Comparison of ENCODE assay signal across 10 mouse cellular contexts in genomic region chr17:21533961-21534360, GRCm38 (mm10). TPM values are rescaled to one million over a fixed set of nuclear protein-coding genes. Genes with fewer than 3 reads are reported as not detected.
DNase-seq lines count a peak whose midpoint lies in the region; ATAC-seq and TF ChIP-seq lines count a peak whose summit lies in the region.
"Had no signal": no experiment of that assay in that cellular context is flagged by ENCODE, and none has a peak within 500 bp of the region (broad histone marks: within the 10 kb centered on the region; RNA-seq: fewer than 3 reads in every experiment).

No protein-coding gene starts in this region.

- no peak overlapping the region for H3K9ac ChIP-seq in embryonic facial prominence, embryonic 14.5 days (ENCODE audit: low read depth, low read length)
- no peak overlapping the region for H3K9ac ChIP-seq in kidney, embryonic 15.5 days
- no peak overlapping the region; the same call in 1 of the 2 replicates for H3K9ac ChIP-seq in stomach, embryonic 16.5 days (ENCODE audit: low read length)
- H3K9ac ChIP-seq: forebrain, embryonic 12.5 days; neural tube, embryonic 15.5 days had no signal

- H3K4me1 ChIP-seq in embryonic facial prominence, embryonic 14.5 days (ENCODE audit: control insufficient read depth, insufficient read depth, low read length), result peaks cover 7% of the 10 kb centered on the region
- peaks cover 28% of the 10 kb centered on the region for H3K4me1 ChIP-seq in embryonic facial prominence, embryonic 10.5 days
- H3K4me1 ChIP-seq in kidney, embryonic 15.5 days, result peaks cover 30% of the 10 kb centered on the region
- H3K4me1 ChIP-seq in thymus, adult 2 months (replicated peaks; ENCODE audit: control insufficient read depth, insufficient read depth, low read length), result peaks cover 18% of the 10 kb centered on the region
- H3K4me1 ChIP-seq in stomach, embryonic 16.5 days (ENCODE audit: control insufficient read depth, insufficient read depth, low read length), result peaks cover 13% of the 10 kb centered on the region

- TF ChIP-seq CTCF in thymus, adult 2 months (IDR thresholded peaks at IDR 0.05; ENCODE audit: borderline replicate concordance, control insufficient read depth, extremely low read depth, insufficient read depth, low read length, poor library complexity), result no peak

- DNase-seq in embryonic facial prominence, embryonic 14.5 days (ENCODE audit: low spot score), result no peak
- DNase-seq in embryonic facial prominence, embryonic 10.5 days (ENCODE audit: low spot score), result no peak
- DNase-seq in kidney, postnatal 10 days, result no peak
- peak; percentile 6 for DNase-seq in thymus, postnatal 4 days
- DNase-seq in thymus, adult 2 months, result no peak
- DNase-seq in ovary, adult 18-20 months (ENCODE audit: low spot score), result no peak

- no peak for TF ChIP-seq POLR2A in thymus, adult 2 months (IDR thresholded peaks at IDR 0.05; ENCODE audit: control insufficient read depth, extremely low read depth, insufficient read depth, low read length, poor library complexity)

- peak overlapping the region; percentile 4 for H3K27ac ChIP-seq in embryonic facial prominence, embryonic 14.5 days (replicated peaks; ENCODE audit: low read depth, low read length)
- no peak overlapping the region for H3K27ac ChIP-seq in embryonic facial prominence, embryonic 10.5 days (replicated peaks)
- H3K27ac ChIP-seq in kidney, embryonic 15.5 days, result peak overlapping the region; percentile 74; the same call in 1 of the 2 replicates
- H3K27ac ChIP-seq in thymus, adult 2 months (ENCODE audit: control insufficient read depth, insufficient read depth, low read length), result no peak overlapping the region
- H3K27ac ChIP-seq in stomach, embryonic 16.5 days (ENCODE audit: low read length), result 0 out of 2 replicates have a peak overlapping the region, but pooled peaks have one; percentile 13
- H3K27ac ChIP-seq: forebrain, embryonic 12.5 days had no signal

- H3K4me2 ChIP-seq in embryonic facial prominence, embryonic 14.5 days (ENCODE audit: low read depth, low read length), result no peak overlapping the region
- peak overlapping the region; percentile 5; the same call in 1 of the 2 replicates for H3K4me2 ChIP-seq in kidney, embryonic 15.5 days
- no peak overlapping the region for H3K4me2 ChIP-seq in stomach, embryonic 16.5 days (ENCODE audit: low read depth, low read length)

- H3K4me3 ChIP-seq in embryonic facial prominence, embryonic 14.5 days (ENCODE audit: low read depth, low read length), result no peak overlapping the region
- H3K4me3 ChIP-seq in embryonic facial prominence, embryonic 10.5 days, result no peak overlapping the region
- no peak overlapping the region for H3K4me3 ChIP-seq in kidney, embryonic 15.5 days (replicated peaks)
- H3K4me3 ChIP-seq in thymus, adult 2 months (ENCODE audit: control insufficient read depth, insufficient read depth, low read length), result no peak overlapping the region
- no peak overlapping the region for H3K4me3 ChIP-seq in stomach, embryonic 16.5 days (replicated peaks; ENCODE audit: low read length)
- H3K4me3 ChIP-seq: forebrain, embryonic 12.5 days; neural tube, embryonic 15.5 days had no signal

- no peaks in the 10 kb centered on the region for H3K36me3 ChIP-seq in embryonic facial prominence, embryonic 14.5 days (ENCODE audit: control insufficient read depth, insufficient read depth, low read length)
- no peaks in the 10 kb centered on the region for H3K36me3 ChIP-seq in embryonic facial prominence, embryonic 10.5 days (replicated peaks)
- no peaks in the 10 kb centered on the region for H3K36me3 ChIP-seq in kidney, embryonic 15.5 days
- no peaks in the 10 kb centered on the region for H3K36me3 ChIP-seq in thymus, adult 2 months (ENCODE audit: control insufficient read depth, insufficient read depth, low read length)
- H3K36me3 ChIP-seq in stomach, embryonic 16.5 days (ENCODE audit: control insufficient read depth, insufficient read depth, low read length), result no peaks in the 10 kb centered on the region
- H3K36me3 ChIP-seq: forebrain, embryonic 12.5 days; neural tube, embryonic 15.5 days had no signal

- ATAC-seq in embryonic facial prominence, embryonic 14.5 days (ENCODE audit: low read depth), result no peak
- no peak for ATAC-seq in kidney, embryonic 15.5 days (replicated peaks; ENCODE audit: low FRiP score)
- no peak for ATAC-seq in stomach, embryonic 16.5 days (ENCODE audit: insufficient read depth, low FRiP score)

- 94% methylated on average over 1 of the region's 1 CpGs for WGBS in embryonic facial prominence, embryonic 14.5 days
- WGBS in embryonic facial prominence, embryonic 10.5 days, result 97% methylated on average over 1 of the region's 1 CpGs
- WGBS in kidney, embryonic 15.5 days, result 87% methylated on average over 1 of the region's 1 CpGs
- WGBS in thymus, adult 2 months, result 100% methylated on average over 1 of the region's 1 CpGs
- WGBS in stomach, embryonic 16.5 days, result 87% methylated on average over 1 of the region's 1 CpGs

- H3K27me3 ChIP-seq in embryonic facial prominence, embryonic 14.5 days (replicated peaks; ENCODE audit: control insufficient read depth, insufficient read depth, low read length), result no peaks in the 10 kb centered on the region
- H3K27me3 ChIP-seq in embryonic facial prominence, embryonic 10.5 days (replicated peaks; ENCODE audit: low read depth, poor library complexity, severe bottlenecking), result no peaks in the 10 kb centered on the region
- no peaks in the 10 kb centered on the region for H3K27me3 ChIP-seq in kidney, embryonic 15.5 days
- H3K27me3 ChIP-seq in thymus, adult 2 months (ENCODE audit: control insufficient read depth, insufficient read depth, low read length), result no peaks in the 10 kb centered on the region
- H3K27me3 ChIP-seq in stomach, embryonic 16.5 days (ENCODE audit: control insufficient read depth, insufficient read depth, low read length), result no peaks in the 10 kb centered on the region
- H3K27me3 ChIP-seq: forebrain, embryonic 12.5 days; neural tube, embryonic 15.5 days had no signal

- no peaks in the 10 kb centered on the region for H3K9me3 ChIP-seq in embryonic facial prominence, embryonic 14.5 days (ENCODE audit: control insufficient read depth, low read length)
- H3K9me3 ChIP-seq in embryonic facial prominence, embryonic 10.5 days, result no peaks in the 10 kb centered on the region
- H3K9me3 ChIP-seq in kidney, embryonic 15.5 days (replicated peaks), result no peaks in the 10 kb centered on the region
- H3K9me3 ChIP-seq in stomach, embryonic 16.5 days (replicated peaks; ENCODE audit: control insufficient read depth, low read length), result no peaks in the 10 kb centered on the region
- H3K9me3 ChIP-seq: forebrain, embryonic 12.5 days; neural tube, embryonic 15.5 days had no signal

RNA-seq across cellular contexts. Expression of gene Zfp52, which starts 1.4 kb away (rescaled TPM):
- polyA plus RNA-seq in embryonic facial prominence, embryonic 14.5 days (2014; fragmentation: Nextera tagmentation; extraction: Ambion mirVana), result 3.1 and 4.0 TPM in 2 replicates
- 2.8 and 3.0 TPM in 2 replicates for polyA plus RNA-seq in embryonic facial prominence, embryonic 10.5 days (2016; fragmentation: Nextera tagmentation; extraction: Ambion mirVana)
- 3.9 and 4.9 TPM in 2 replicates for polyA plus RNA-seq in kidney, embryonic 15.5 days (2015; fragmentation: Nextera tagmentation; extraction: Ambion mirVana)
- polyA plus RNA-seq in thymus, adult 2 months (2012; rRNA removed), result 0.47 and 0.73 TPM in 2 replicates
- polyA plus RNA-seq in stomach, embryonic 16.5 days (2015; fragmentation: Nextera tagmentation; extraction: Ambion mirVana), result 5.8 and 6.6 TPM in 2 replicates

RNA-seq across cellular contexts. Expression of gene Zfp948, which starts 32.8 kb away (rescaled TPM):
- polyA plus RNA-seq in embryonic facial prominence, embryonic 14.5 days (2014; fragmentation: Nextera tagmentation; extraction: Ambion mirVana), result 23.1 and 24.6 TPM in 2 replicates
- 14.6 and 14.9 TPM in 2 replicates for polyA plus RNA-seq in embryonic facial prominence, embryonic 10.5 days (2016; fragmentation: Nextera tagmentation; extraction: Ambion mirVana)
- 18.7 and 19.2 TPM in 2 replicates for polyA plus RNA-seq in kidney, embryonic 15.5 days (2015; fragmentation: Nextera tagmentation; extraction: Ambion mirVana)
- polyA plus RNA-seq in thymus, adult 2 months (2012; rRNA removed), result 0.14 and 0.44 TPM in 2 replicates
- polyA plus RNA-seq in stomach, embryonic 16.5 days (2015; fragmentation: Nextera tagmentation; extraction: Ambion mirVana), result 19.0 and 21.3 TPM in 2 replicates

RNA-seq across cellular contexts. Expression of gene Zfp53, which starts 45.2 kb away (rescaled TPM):
- polyA plus RNA-seq in embryonic facial prominence, embryonic 14.5 days (2014; fragmentation: Nextera tagmentation; extraction: Ambion mirVana), result 7.3 and 10.4 TPM in 2 replicates
- 8.6 and 9.5 TPM in 2 replicates for polyA plus RNA-seq in embryonic facial prominence, embryonic 10.5 days (2016; fragmentation: Nextera tagmentation; extraction: Ambion mirVana)
- polyA plus RNA-seq in kidney, embryonic 15.5 days (2015; fragmentation: Nextera tagmentation; extraction: Ambion mirVana), result 11.2 and 12.7 TPM in 2 replicates
- polyA plus RNA-seq in thymus, adult 2 months (2012; rRNA removed), result 2.9 and 3.7 TPM in 2 replicates
- 13.8 and 14.3 TPM in 2 replicates for polyA plus RNA-seq in stomach, embryonic 16.5 days (2015; fragmentation: Nextera tagmentation; extraction: Ambion mirVana)

Comparison
In these comparisons a context has a peak if more than half of its experiments do, and no peak if none do; other contexts are left out.
1. H3K27ac ChIP-seq: peak in embryonic facial prominence, embryonic 14.5 days (single experiment), kidney, embryonic 15.5 days (single experiment) and stomach, embryonic 16.5 days (single experiment); none in embryonic facial prominence, embryonic 10.5 days (single experiment) and thymus, adult 2 months (single experiment).
2. RNA of gene Zfp948, which starts 32.8 kb away (polyA plus RNA-seq): 23.1 to 24.6 TPM in embryonic facial prominence, embryonic 14.5 days, 18.7 to 19.2 TPM in kidney, embryonic 15.5 days, 19.0 to 21.3 TPM in stomach, embryonic 16.5 days and 14.6 to 14.9 TPM in embryonic facial prominence, embryonic 10.5 days; 0.14 to 0.44 TPM in thymus, adult 2 months; every median in the first group is over 10 times any median in the second.